Mouse (Mus musculus) C3H10T1/2 (cell line): Measurements from ENCODE around the gene Hist1h2bh. TPM values are rescaled to one million over a fixed set of nuclear protein-coding genes. Genes with fewer than 3 reads are reported as not detected.

Experiments
- polyA plus RNA-seq, 2 experiments: library from polyadenylated mRNA; unstranded; fragments of >200 nt; fragmentation: generic; extraction: Trizol; gene quantifications; one replicate each; pipeline ENCODE4 v1.2.1; 2012; ENCODE audit warnings: missing spikeins in 2 of 2

The Hist1h2bh gene
- polyA plus RNA-seq, 2 experiments, result 1.5 to 3.4 TPM

Other genes with a start within 250 kb of the Hist1h2bh start
- gene Zfp322a, start 174.2 kb downstream of the Hist1h2bh start, polyA plus RNA-seq, result 1 to 10 TPM in 1 of 2 experiments, under 1 TPM in 1; 0.22 to 1.4 TPM
- 10 to 100 TPM in 1 of 2 experiments, 1 to 10 TPM in 1; 9.5 to 13.6 TPM for gene Abt1, start 119.5 kb downstream of the Hist1h2bh start, polyA plus RNA-seq
- gene Btn1a1, start 77.5 kb downstream of the Hist1h2bh start, polyA plus RNA-seq, result not detected
- under 1 TPM in 1 of 2 experiments, not detected in 1; 0.15 TPM for gene Btn2a2, start 54.5 kb downstream of the Hist1h2bh start, polyA plus RNA-seq
- 10 to 100 TPM; 21.7 to 26.9 TPM for gene Hist1h4h, start 12.3 kb downstream of the Hist1h2bh start, polyA plus RNA-seq
- 10 to 100 TPM; 20.1 to 25.8 TPM for gene Hist1h2af, start 9.5 kb downstream of the Hist1h2bh start, polyA plus RNA-seq
- gene Hist1h3g, start 8.0 kb downstream of the Hist1h2bh start, polyA plus RNA-seq, result 10 to 100 TPM in 1 of 2 experiments, 1 to 10 TPM in 1; 4.5 to 20.4 TPM
- gene Hist1h3f, start 660 bp upstream of the Hist1h2bh start, polyA plus RNA-seq, result 1 to 10 TPM in 1 of 2 experiments, under 1 TPM in 1; 0.91 to 3.6 TPM
- 10 to 100 TPM in 1 of 2 experiments, 1 to 10 TPM in 1; 6.4 to 30.1 TPM for gene Hist1h4f, start 8.3 kb upstream of the Hist1h2bh start, polyA plus RNA-seq
- gene Hist1h1d, start 9.9 kb upstream of the Hist1h2bh start, polyA plus RNA-seq, result under 1 TPM; 0.65 to 0.84 TPM
- gene Hist1h3e, start 19.0 kb upstream of the Hist1h2bh start, polyA plus RNA-seq, result 1 to 10 TPM; 1.8 to 8.3 TPM
- gene Hist1h2ae, start 27.8 kb upstream of the Hist1h2bh start, polyA plus RNA-seq, result 10 to 100 TPM in 1 of 2 experiments, 1 to 10 TPM in 1; 9.3 to 21.9 TPM
- 10 to 100 TPM in 1 of 2 experiments, 1 to 10 TPM in 1; 7.9 to 12.4 TPM for gene Hist1h2bg, start 28.0 kb upstream of the Hist1h2bh start, polyA plus RNA-seq
- gene Hist1h2bf, start 30.8 kb upstream of the Hist1h2bh start, polyA plus RNA-seq, result 10 to 100 TPM in 1 of 2 experiments, 1 to 10 TPM in 1; 2.2 to 10.3 TPM
- 1 to 10 TPM; 1.1 to 3.1 TPM for gene Hist1h2ad, start 31.0 kb upstream of the Hist1h2bh start, polyA plus RNA-seq
- gene Hist1h3d, start 32.4 kb upstream of the Hist1h2bh start, polyA plus RNA-seq, result 1 to 10 TPM; 2.9 to 3.0 TPM
- 10 to 100 TPM in 1 of 2 experiments, 1 to 10 TPM in 1; 3.2 to 10.4 TPM for gene Hist1h4d, start 38.2 kb upstream of the Hist1h2bh start, polyA plus RNA-seq
- 1 to 10 TPM; 1.4 to 2.5 TPM for gene Hist1h2be, start 77.7 kb upstream of the Hist1h2bh start, polyA plus RNA-seq
- gene Hist1h1e, start 79.2 kb upstream of the Hist1h2bh start, polyA plus RNA-seq, result 1 to 10 TPM; 1.7 to 3.9 TPM
- under 1 TPM; 0.98 TPM for gene Hist1h2ac, start 140.6 kb upstream of the Hist1h2bh start, polyA plus RNA-seq
- 10 to 100 TPM; 11.8 to 98.9 TPM for gene Hist1h2bc, start 140.8 kb upstream of the Hist1h2bh start, polyA plus RNA-seq
- under 1 TPM in 1 of 2 experiments, not detected in 1; 0.27 TPM for gene Hist1h1t, start 152.4 kb upstream of the Hist1h2bh start, polyA plus RNA-seq
- 1 to 10 TPM; 1.3 to 3.2 TPM for gene Hist1h4c, start 155.1 kb upstream of the Hist1h2bh start, polyA plus RNA-seq
- gene Hfe, start 167.5 kb upstream of the Hist1h2bh start, polyA plus RNA-seq, result under 1 TPM; 0.15 to 0.91 TPM
- 100 to 1,000 TPM in 1 of 2 experiments, 10 to 100 TPM in 1; 12.7 to 138 TPM for gene Hist1h1c, start 195.4 kb upstream of the Hist1h2bh start, polyA plus RNA-seq
- 10 to 100 TPM in 1 of 2 experiments, 1 to 10 TPM in 1; 5.7 to 21.7 TPM for gene Hist1h3c, start 202.2 kb upstream of the Hist1h2bh start, polyA plus RNA-seq
- 10 to 100 TPM in 1 of 2 experiments, 1 to 10 TPM in 1; 3.2 to 12.9 TPM for gene Hist1h2bb, start 203.3 kb upstream of the Hist1h2bh start, polyA plus RNA-seq
- 10 to 100 TPM in 1 of 2 experiments, 1 to 10 TPM in 1; 4.4 to 13.0 TPM for gene Hist1h2ab, start 207.7 kb upstream of the Hist1h2bh start, polyA plus RNA-seq
- 1 to 10 TPM; 2.9 to 8.0 TPM for gene Hist1h3b, start 208.9 kb upstream of the Hist1h2bh start, polyA plus RNA-seq
- gene Hist1h4b, start 213.6 kb upstream of the Hist1h2bh start, polyA plus RNA-seq, result 10 to 100 TPM; 12.9 to 53.5 TPM
- gene Hist1h4a, start 217.8 kb upstream of the Hist1h2bh start, polyA plus RNA-seq, result 10 to 100 TPM in 1 of 2 experiments, 1 to 10 TPM in 1; 4.4 to 17.3 TPM
- gene Hist1h3a, start 219.0 kb upstream of the Hist1h2bh start, polyA plus RNA-seq, result 1 to 10 TPM; 3.2 to 8.0 TPM
- 1 to 10 TPM in 1 of 2 experiments, under 1 TPM in 1; 0.26 to 1.2 TPM for gene Hist1h1a, start 220.3 kb upstream of the Hist1h2bh start, polyA plus RNA-seq
- under 1 TPM in 1 of 2 experiments, not detected in 1; 0.05 TPM for gene Trim38, start 226.5 kb upstream of the Hist1h2bh start, polyA plus RNA-seq